Mouse (Mus musculus) heart, adult 11 months (tissue): ENCODE data around the gene Pfn3.

Experiments
- DNase-seq: peaks from one replicate; pipeline ENCODE4 v3.0.0; 2022

Gene Pfn3

GRCm38 (mm10) chr13:55414743-55415380 lies at the start of gene Pfn3:
Gene Pfn3, minus strand, starts transcription at chr13:55415232.
- peak; percentile 89 for DNase-seq

DNA sequence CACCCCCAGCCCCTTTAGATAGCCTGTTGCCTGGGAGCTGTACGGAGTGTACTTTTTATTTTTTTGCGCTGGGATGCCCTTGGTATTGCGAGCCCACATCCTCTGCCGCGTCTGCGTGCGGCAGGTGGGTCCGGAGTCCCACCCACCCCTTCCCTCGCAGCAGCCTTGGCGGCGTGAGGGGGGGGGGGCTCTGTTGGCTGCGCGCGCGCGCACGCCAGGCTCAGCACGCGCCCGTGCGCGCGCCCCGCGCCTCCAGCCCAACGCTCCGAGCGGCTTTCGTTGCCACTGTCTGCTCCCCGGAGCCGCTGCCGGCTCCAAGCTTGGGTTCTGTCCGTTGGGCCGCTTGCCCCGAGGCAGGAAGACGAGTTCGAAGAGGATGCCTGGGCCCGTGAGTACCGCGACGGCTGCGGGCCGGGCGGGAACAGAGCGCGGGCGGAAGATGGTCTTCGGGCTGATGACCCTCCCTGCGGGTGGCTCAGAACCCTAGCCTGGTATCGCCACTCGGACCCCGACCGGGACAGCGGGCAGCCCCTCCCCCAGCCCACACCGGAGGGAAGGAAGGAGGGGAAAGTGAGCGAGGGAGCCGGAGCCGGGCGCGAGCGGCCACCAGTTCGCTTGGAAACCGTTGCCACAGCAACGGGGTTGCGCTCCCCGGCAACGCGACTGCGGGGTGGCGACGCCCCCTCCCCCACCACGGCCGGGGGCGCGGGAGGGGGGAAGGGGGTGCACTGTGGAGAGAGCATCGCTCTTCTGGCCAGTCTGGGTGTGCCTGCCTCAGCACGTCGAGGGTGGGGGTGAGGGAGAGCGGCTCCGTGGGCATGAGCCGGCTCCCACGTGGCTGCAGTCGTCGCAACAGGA lies 49.2 kb upstream of the Pfn3 start, which contains the start of gene Prr7:
TSS of gene Prr7 (plus strand) at position 241 of the 858 bp plus-strand sequence.
- peak; percentile 96 for DNase-seq

GRCm38 (mm10) chr13:55463399-55464026 lies 48.5 kb upstream of the Pfn3 start:
- peak; percentile 89 for DNase-seq

DNA sequence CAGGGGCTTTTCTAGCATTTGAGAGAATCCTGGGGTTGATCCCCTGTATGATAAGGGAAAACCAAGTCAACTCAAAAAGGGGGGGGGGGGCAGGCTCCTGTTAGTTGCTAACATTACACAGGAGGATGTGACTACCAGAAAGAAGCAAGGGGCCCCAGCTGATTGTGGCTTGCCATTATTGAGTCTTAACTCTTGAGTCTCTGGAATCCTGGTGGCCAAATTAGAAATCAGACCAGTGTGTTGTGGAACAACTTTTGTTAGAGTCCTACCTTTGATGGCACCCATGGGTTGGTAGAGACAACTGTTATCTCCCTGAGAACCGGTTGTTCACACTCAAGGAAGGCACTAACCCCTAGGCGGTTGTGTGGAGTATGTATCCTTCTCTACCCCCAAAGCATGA lies 47.9 kb upstream of the Pfn3 start:
- no peak for DNase-seq

DNA sequence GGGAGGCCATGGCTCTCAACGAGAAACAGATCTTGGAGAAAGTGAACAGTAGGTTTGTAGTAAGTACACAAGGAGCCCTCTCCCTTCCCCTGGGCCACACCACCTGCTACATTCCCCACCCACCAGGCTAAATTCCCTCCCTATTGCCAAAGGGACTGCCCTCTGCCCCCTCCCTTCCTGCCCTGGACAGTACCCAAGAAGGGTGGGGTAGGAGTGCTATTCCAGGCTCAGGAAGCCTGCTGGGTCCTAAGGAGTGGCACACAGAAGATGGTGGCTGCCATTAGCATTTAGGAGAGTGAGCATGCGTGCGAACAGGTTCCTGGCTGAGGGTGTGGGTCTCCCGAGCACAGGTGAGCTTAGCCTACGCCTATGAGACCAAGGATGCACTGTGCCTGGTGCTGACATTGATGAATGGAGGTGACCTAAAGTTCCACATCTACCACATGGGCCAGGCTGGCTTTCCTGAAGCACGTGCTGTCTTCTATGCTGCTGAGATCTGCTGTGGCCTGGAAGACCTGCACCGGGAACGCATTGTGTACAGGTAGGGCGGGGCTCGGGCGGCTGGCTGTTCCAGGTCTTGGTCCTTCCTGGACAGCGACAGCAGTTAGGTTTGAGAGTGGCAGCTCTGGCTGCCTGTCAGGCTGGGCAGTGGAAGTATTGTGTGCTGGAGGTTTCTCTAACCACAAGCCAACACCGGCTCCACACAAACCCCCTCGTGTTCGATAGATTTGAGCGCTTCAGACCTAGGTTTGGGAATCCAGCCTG lies 36.9 kb upstream of the Pfn3 start:
- DNase-seq: peak; percentile 96

DNA sequence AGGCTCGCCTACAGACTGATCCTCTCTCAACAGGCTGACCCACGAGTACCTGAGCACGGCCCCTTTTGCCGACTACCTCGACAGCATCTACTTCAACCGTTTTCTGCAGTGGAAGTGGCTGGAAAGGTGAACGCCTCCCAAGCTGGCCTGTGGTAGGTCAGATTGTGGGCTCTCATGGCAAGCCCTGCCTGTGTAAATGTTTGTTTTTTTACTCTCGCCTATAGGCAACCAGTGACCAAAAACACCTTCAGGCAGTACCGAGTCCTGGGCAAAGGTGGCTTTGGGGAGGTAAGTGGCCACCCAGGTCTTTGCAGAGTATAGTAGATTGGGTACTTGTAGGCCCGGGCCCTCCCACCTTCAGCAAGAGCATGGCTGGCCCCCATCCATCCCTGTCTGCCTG lies 36.3 kb upstream of the Pfn3 start:
- DNase-seq: no peak

GRCm38 (mm10) chr13:55450511-55450980 lies 35.5 kb upstream of the Pfn3 start:
- peak; percentile 99 for DNase-seq

GRCm38 (mm10) chr13:55449679-55450441 lies 34.8 kb upstream of the Pfn3 start:
- DNase-seq: peak; percentile 94

DNA sequence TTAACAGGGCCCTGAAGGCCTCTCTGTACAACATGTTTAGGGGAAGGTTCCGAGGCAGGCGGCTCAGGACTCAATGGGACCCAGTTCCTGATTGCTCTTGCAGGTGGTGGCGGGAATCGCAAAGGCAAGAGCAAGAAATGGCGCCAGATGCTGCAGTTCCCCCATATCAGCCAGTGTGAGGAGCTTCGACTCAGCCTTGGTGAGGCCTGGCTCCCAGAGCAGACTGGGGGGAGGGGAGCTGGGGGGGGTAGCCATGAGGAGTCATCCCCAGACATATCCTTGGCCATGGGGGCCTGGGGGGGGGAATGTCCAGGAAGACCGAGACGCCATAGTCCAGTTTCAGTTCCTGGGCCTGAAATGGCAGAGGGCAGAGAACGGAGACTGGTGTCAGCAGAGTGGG lies 34.2 kb upstream of the Pfn3 start:
- no peak for DNase-seq

GRCm38 (mm10) chr13:55448131-55448530 lies 33.1 kb upstream of the Pfn3 start:
- DNase-seq: no peak

GRCm38 (mm10) chr13:55447543-55447943 lies 32.5 kb upstream of the Pfn3 start:
- DNase-seq: peak; percentile 97

- DNase-seq: peak; percentile 94
These were observed 31.6 kb upstream of the Pfn3 start for GRCm38 (mm10) chr13:55446483-55447105.

- no peak for DNase-seq
These were observed 30.5 kb upstream of the Pfn3 start for GRCm38 (mm10) chr13:55445361-55446091.

GRCm38 (mm10) chr13:55444937-55445315 lies 29.9 kb upstream of the Pfn3 start, which contains the start of gene Grk6:
Gene Grk6, plus strand, starts transcription at chr13:55445072.
- peak; percentile 100 for DNase-seq

- DNase-seq: no peak
These were observed 29.4 kb upstream of the Pfn3 start for GRCm38 (mm10) chr13:55444286-55444936.

GRCm38 (mm10) chr13:55443799-55444285 lies 28.8 kb upstream of the Pfn3 start:
- no peak for DNase-seq

DNA sequence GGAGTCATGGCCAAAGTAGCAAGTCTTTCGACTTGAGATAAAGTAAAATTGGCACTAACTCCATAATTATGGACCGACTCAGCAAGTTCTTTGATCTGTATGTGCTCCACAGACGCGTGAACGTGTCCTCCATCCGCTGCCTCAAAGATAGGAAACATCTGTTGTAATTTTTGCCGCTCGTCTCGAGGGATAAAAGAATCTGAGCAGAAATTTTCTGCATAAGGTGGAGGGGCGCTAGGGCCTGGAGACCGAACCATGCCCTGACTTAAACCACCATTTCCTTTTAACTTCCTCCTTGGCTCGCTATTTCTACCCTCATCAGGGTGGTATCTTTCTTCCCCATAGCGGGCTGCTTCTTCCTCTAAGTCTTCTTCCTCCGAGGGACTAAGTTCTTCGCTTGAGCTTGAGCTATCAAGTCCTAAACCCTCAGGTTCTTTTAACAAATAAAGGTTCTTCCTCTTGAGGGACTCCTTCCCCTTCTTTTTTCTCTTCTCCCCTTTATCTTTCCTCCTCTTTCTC lies 22.1 kb upstream of the Pfn3 start:
- DNase-seq: peak; percentile 94

DNA sequence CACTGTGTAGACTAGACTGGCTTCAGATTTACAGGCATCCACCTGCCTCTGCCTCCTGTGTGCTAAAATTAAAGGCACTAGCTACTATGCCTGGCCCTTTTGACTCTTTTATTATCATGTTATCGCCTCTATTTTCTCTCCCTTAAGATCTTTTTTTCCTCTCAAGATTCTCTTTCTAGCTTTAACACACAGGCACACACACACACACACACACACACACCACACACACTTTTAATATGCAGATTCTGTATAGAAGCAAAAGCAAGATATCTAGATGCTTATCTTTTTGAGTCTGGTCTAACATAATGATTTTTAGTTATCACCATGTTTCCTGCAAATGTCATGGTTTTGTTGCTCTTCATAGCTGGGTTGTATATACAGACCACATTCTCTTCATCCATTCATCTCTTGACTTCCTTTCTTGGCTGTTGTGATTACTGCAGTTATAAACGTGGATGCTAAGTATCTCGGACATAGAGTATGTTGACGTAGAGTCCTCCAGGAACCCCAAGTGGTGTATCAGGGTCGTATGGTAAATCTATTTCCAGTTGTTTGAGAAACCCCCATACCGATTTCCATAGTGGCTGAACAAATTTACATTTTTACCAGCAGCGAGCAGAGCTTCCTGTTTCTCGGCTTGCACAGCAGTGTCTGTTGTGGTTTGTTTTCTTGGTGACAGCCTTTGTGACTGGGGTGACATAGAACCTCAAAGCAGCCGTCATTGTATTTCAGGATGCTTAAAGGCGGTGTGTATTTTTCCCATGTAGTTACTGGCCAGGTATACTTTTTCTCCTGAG lies 17.1 kb upstream of the Pfn3 start:
- peak; percentile 92 for DNase-seq

DNA sequence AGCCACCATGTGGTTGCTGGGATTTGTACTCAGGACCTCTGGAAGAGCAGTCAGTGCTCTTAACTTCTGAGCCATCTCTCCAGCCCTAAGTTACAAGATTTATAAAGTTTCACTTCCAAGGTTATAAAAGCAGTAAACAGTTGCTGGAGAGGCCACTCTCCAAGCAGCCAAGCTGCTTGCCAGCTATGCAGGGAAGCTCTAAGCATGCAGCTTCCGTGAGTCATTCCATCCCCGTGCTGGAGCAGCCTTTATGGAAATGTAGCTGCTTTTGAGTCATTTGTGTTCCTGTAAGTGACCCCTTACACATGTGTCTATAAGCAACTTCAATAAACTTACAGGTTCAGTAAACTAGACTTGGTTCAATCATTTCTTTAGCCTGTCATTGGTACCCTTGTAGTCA lies 15.5 kb upstream of the Pfn3 start:
- DNase-seq: no peak
